Mouse (Mus musculus): ENCODE data around the gene Scp2. TPM values are rescaled to one million over a fixed set of nuclear protein-coding genes. Genes with fewer than 3 reads are reported as not detected.

The Scp2 gene
- polyA plus RNA-seq, 1 experiment from 2014 or later: 207 TPM

DNA sequence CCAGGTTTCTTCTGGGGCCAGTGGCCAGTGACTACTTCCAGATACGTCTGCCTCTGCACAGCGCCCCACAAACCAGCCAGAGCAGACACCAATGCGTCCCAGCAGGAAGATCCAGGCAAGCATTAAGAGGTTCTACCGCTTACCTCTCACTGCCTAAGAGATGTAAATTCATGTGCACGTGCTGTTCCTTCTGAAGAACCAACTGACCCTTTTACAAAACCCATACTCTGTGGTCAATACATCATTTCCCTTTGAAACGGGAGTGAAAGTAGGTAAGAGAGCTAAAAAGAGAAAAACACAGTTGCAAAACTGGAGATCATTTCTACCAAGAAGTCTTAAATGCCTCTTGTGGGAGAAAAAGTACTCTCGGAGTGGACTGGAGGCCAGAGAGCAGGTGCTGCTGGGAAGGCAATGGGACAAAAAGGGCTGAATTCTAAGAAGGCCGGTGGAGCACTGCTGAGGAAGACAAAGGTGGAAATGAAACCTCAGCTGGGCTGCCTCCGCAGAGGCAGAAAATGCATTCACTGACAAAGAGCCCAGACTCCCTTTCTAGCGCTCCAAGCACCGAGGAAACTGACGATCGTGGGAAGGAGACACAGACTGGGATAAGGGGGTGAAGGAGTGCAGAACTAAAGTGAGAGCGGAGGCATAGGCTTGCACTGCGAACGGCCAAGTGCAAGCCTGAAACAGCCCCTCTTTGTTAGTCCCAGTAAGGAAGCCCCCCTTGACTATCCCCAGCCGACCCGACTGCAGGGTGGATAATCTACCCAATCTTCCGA is 85.0 kb downstream of the Scp2 start:
- Histone ChIP-seq H3K9me3 (ENCODE audit: control insufficient read depth, low read length) (no peaks in the 10 kb centered on the region), H3K4me2 (ENCODE audit: low read length) (no peak overlapping the region), H3K27ac (replicated peaks in 1 of 2; ENCODE audit: control insufficient read depth in 1 of 2, insufficient read depth in 1 of 2, low read depth in 2 of 2, low read length in 2 of 2) (no peak overlapping the region), H3K9ac (ENCODE audit: low read length) (no peak overlapping the region), H3K36me3 (ENCODE audit: control insufficient read depth, insufficient read depth, low read length) (peaks cover 58% of the 10 kb centered on the region), H3K4me3 (ENCODE audit: control insufficient read depth in 1 of 2, insufficient read depth in 1 of 2, low read depth in 1 of 2, low read length in 2 of 2) (no peak overlapping the region), H3K4me1 (ENCODE audit: control insufficient read depth in 2 of 2, insufficient read depth in 2 of 2, low read length in 2 of 2) (0 out of 4 replicates have a peak, but pooled peaks cover 2 to 5% of the 10 kb centered on the region in 2 experiments), H3K27me3 (ENCODE audit: control insufficient read depth, insufficient read depth, low read length) (no peaks in the 10 kb centered on the region)
- 79% methylated on average over 19 of the region's 19 CpGs for WGBS
- no peak for ATAC-seq (ENCODE audit: insufficient number of reproducible peaks, insufficient read depth, low FRiP score, low read depth)

DNA sequence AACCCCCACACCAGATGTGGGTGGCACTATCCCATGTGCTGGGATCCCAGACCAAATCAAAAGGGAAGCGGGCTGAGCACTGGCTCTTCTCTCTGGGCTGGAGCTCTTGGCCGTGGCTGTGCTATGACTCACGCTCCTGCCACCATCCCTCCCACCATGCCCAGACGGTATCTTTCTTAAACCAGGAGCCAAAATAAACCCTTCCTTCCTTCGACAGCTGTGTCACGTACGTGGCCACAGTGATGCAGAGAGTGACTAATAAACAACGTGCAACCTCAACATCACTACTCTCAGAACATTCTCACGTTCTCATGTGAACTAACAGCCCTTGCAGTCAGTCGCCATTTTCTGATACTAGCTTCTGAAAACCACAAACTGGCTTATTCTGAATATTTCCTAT is 86.6 kb downstream of the Scp2 start:
- H3K9me3 ChIP-seq (ENCODE audit: control insufficient read depth, low read length): no peaks in the 10 kb centered on the region
- H3K36me3 ChIP-seq (ENCODE audit: control insufficient read depth, insufficient read depth, low read length): peaks cover 61% of the 10 kb centered on the region
- peak; percentile 66; the same call in 1 of the 2 replicates for ATAC-seq (ENCODE audit: insufficient number of reproducible peaks, insufficient read depth, low FRiP score, low read depth)
- H3K4me2 ChIP-seq (ENCODE audit: low read length): no peak overlapping the region
- WGBS: 40% methylated on average over 10 of the region's 10 CpGs
- peaks cover 2 to 9% of the 10 kb centered on the region in 2 experiments; a peak in 2 of 4 replicates for H3K4me1 ChIP-seq (ENCODE audit: control insufficient read depth in 2 of 2, insufficient read depth in 2 of 2, low read length in 2 of 2)
- no peak overlapping the region for H3K9ac ChIP-seq (ENCODE audit: low read length)
- H3K27me3 ChIP-seq (ENCODE audit: control insufficient read depth, insufficient read depth, low read length): no peaks in the 10 kb centered on the region
- no peak overlapping the region for H3K4me3 ChIP-seq (ENCODE audit: control insufficient read depth in 1 of 2, insufficient read depth in 1 of 2, low read depth in 1 of 2, low read length in 2 of 2)
- 0 out of 4 replicates have a peak overlapping the region, but pooled peaks of 1 of the 2 experiments have one; percentile 53 for H3K27ac ChIP-seq (replicated peaks in 1 of 2; ENCODE audit: control insufficient read depth in 1 of 2, insufficient read depth in 1 of 2, low read depth in 2 of 2, low read length in 2 of 2)

DNA sequence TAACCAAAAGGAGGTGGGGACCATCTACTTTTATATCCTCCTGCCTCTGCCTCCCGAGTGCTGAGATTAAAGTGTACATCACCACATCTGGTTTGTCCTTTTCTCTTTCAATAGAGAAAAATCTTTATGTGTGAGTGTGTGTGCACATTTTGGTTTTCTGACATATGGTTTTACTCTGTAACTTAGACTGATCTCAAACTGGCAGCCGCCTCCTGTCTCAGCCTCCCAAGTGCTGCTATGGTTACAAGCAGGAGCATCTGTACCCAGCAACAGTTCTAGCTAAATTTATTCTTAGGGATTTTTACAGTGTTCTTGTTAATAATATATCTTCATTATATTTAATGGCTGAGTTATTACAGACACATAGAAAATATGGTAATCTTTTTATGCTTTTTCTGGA is 87.6 kb downstream of the Scp2 start:
- peaks cover 4 to 18% of the 10 kb centered on the region in 2 experiments; a peak in 3 of 4 replicates for H3K4me1 ChIP-seq (ENCODE audit: control insufficient read depth in 2 of 2, insufficient read depth in 2 of 2, low read length in 2 of 2)
- H3K4me2 ChIP-seq (ENCODE audit: low read length): no peak overlapping the region
- no peaks in the 10 kb centered on the region for H3K9me3 ChIP-seq (ENCODE audit: control insufficient read depth, low read length)
- WGBS: 92% methylated on average over 2 of the region's 2 CpGs
- no peaks in the 10 kb centered on the region for H3K27me3 ChIP-seq (ENCODE audit: control insufficient read depth, insufficient read depth, low read length)
- peaks cover 57% of the 10 kb centered on the region for H3K36me3 ChIP-seq (ENCODE audit: control insufficient read depth, insufficient read depth, low read length)
- ATAC-seq (ENCODE audit: insufficient number of reproducible peaks, insufficient read depth, low FRiP score, low read depth): no peak
- no peak overlapping the region for H3K9ac ChIP-seq (ENCODE audit: low read length)
- H3K4me3 ChIP-seq (ENCODE audit: control insufficient read depth in 1 of 2, insufficient read depth in 1 of 2, low read depth in 1 of 2, low read length in 2 of 2): no peak overlapping the region
- no peak overlapping the region for H3K27ac ChIP-seq (replicated peaks in 1 of 2; ENCODE audit: control insufficient read depth in 1 of 2, insufficient read depth in 1 of 2, low read depth in 2 of 2, low read length in 2 of 2)

DNA sequence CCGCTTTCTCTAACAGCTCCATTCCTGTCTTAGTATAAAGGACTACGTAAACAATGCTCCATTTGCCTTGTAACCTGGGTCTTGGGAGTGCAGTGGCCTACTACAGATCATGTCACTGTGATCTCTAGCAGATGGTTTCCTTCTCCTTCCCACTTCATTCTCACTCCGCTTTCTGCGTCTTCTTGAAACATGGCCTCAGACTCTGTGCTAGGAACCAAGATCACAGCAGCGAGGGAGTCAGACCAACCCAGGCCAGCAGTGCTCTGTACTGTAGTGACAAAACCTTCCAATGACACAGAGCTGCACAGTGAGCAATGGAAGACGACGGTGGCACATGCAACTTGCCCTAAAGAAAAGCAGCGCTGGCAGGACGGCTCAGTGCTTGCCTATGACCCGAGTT is 88.9 kb downstream of the Scp2 start:
- ATAC-seq (ENCODE audit: insufficient number of reproducible peaks, insufficient read depth, low FRiP score, low read depth): no peak
- WGBS: 89% methylated on average over 10 of the region's 10 CpGs
- peaks cover 59% of the 10 kb centered on the region for H3K36me3 ChIP-seq (ENCODE audit: control insufficient read depth, insufficient read depth, low read length)

DNA sequence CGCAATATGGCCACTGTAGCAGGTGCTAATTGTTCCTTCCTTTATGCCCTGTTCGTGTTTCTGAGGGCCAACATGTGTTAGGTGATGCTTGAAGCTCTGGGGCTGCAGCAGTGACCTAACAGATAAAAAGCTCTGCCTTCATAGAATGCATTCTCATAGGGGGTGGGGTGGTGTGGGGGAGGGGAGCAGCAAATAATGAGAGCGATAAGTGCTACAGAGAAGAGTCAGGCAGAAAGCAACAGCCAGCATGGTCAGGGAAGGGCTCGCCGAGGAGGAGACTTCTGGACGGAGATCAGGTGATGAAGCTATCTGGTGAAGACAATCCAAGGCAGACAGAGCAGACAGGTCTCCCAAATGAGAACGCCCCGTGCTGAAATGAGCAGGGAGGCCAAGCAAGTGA is 92.1 kb downstream of the Scp2 start:
- Histone ChIP-seq H3K4me2 (ENCODE audit: low read length) (no peak overlapping the region), H3K27ac (replicated peaks in 1 of 2; ENCODE audit: control insufficient read depth in 1 of 2, insufficient read depth in 1 of 2, low read depth in 2 of 2, low read length in 2 of 2) (peak overlapping the region in 1 of 2 experiments; percentile 14; a peak in 1 of 4 replicates), H3K4me3 (ENCODE audit: control insufficient read depth in 1 of 2, insufficient read depth in 1 of 2, low read depth in 1 of 2, low read length in 2 of 2) (no peak overlapping the region), H3K4me1 (ENCODE audit: control insufficient read depth in 2 of 2, insufficient read depth in 2 of 2, low read length in 2 of 2) (peaks cover 3 to 13% of the 10 kb centered on the region in 2 experiments; a peak in 3 of 4 replicates), H3K36me3 (ENCODE audit: control insufficient read depth, insufficient read depth, low read length) (peaks cover 68% of the 10 kb centered on the region), H3K27me3 (ENCODE audit: control insufficient read depth, insufficient read depth, low read length) (no peaks in the 10 kb centered on the region), H3K9me3 (ENCODE audit: control insufficient read depth, low read length) (no peaks in the 10 kb centered on the region), H3K9ac (ENCODE audit: low read length) (no peak overlapping the region; the same call in 1 of the 2 replicates)
- 37% methylated on average over 8 of the region's 8 CpGs for WGBS
- no peak for ATAC-seq (ENCODE audit: insufficient number of reproducible peaks, insufficient read depth, low FRiP score, low read depth)

More for the DNA sequence above, 88.9 kb downstream of the Scp2 start:
- no peak overlapping the region for H3K27ac ChIP-seq (replicated peaks in 1 of 2; ENCODE audit: control insufficient read depth in 1 of 2, insufficient read depth in 1 of 2, low read depth in 2 of 2, low read length in 2 of 2)
- H3K9ac ChIP-seq (ENCODE audit: low read length): no peak overlapping the region
- no peaks in the 10 kb centered on the region for H3K27me3 ChIP-seq (ENCODE audit: control insufficient read depth, insufficient read depth, low read length)
- H3K4me3 ChIP-seq (ENCODE audit: control insufficient read depth in 1 of 2, insufficient read depth in 1 of 2, low read depth in 1 of 2, low read length in 2 of 2): no peak overlapping the region
- H3K9me3 ChIP-seq (ENCODE audit: control insufficient read depth, low read length): no peaks in the 10 kb centered on the region
- H3K4me1 ChIP-seq (ENCODE audit: control insufficient read depth in 2 of 2, insufficient read depth in 2 of 2, low read length in 2 of 2): peaks cover 4 to 18% of the 10 kb centered on the region in 2 experiments; a peak in 3 of 4 replicates
- H3K4me2 ChIP-seq (ENCODE audit: low read length): no peak overlapping the region

DNA sequence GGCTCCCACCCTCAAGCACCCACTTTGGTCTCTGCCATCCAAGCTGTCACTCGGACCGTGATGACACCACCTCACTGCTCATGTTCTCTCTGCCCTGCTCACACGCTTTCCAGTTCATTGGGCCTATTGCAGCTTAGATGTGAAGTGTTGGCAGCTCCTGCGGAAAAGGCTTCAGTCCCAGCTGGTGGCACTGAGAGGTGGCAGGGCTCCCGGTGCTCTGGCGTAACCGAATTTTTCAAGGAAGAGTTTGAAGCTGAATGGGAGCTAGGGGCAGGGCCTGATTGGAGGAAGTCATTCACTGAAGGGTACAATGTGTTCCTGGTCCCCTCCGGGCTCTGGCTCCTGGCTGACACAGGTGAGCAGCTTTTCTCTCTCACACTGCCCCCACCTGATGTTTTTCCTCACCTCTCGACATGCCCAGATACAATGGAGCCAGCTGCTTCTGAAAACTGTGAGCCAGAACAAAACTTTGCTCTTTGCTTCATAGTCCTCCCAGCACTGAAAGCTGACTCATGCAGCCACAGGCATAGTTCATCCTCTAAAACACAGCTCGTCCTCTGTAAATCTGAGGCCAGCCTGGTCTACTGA is 93.0 kb downstream of the Scp2 start:
- WGBS: 70% methylated on average over 10 of the region's 10 CpGs
- peaks cover 74% of the 10 kb centered on the region for H3K36me3 ChIP-seq (ENCODE audit: control insufficient read depth, insufficient read depth, low read length)
- ATAC-seq (ENCODE audit: insufficient number of reproducible peaks, insufficient read depth, low FRiP score, low read depth): no peak

DNA sequence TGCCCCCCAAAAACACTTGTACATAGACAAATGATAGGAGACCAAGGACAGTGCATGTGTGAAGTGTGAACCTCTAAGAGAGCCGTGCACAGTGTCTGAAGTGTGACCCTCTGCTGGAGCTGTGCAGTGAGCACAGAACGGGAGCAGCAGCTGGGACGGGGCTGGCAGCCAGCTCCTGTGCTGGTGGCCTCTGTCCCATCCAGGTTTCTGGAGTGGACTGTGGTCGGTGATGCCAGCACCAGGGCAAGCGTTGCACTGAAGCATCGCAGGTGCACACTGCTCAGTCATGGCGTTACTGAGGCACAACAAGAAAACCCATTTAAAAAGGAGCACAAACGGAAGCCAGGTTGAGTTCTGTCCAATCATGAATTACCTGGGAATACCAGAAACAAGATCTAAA is 98.7 kb downstream of the Scp2 start:
- Histone ChIP-seq H3K36me3 (ENCODE audit: control insufficient read depth, insufficient read depth, low read length) (peaks cover 72% of the 10 kb centered on the region), H3K4me3 (ENCODE audit: control insufficient read depth in 1 of 2, insufficient read depth in 1 of 2, low read depth in 1 of 2, low read length in 2 of 2) (no peak overlapping the region), H3K27me3 (ENCODE audit: control insufficient read depth, insufficient read depth, low read length) (no peaks in the 10 kb centered on the region), H3K9me3 (ENCODE audit: control insufficient read depth, low read length) (no peaks in the 10 kb centered on the region), H3K4me1 (ENCODE audit: control insufficient read depth in 2 of 2, insufficient read depth in 2 of 2, low read length in 2 of 2) (peaks cover 4 to 5% of the 10 kb centered on the region in 2 experiments; a peak in 3 of 4 replicates), H3K4me2 (ENCODE audit: low read length) (no peak overlapping the region), H3K9ac (ENCODE audit: low read length) (no peak overlapping the region), H3K27ac (replicated peaks in 1 of 2; ENCODE audit: control insufficient read depth in 1 of 2, insufficient read depth in 1 of 2, low read depth in 2 of 2, low read length in 2 of 2) (no peak overlapping the region)
- ATAC-seq (ENCODE audit: insufficient number of reproducible peaks, insufficient read depth, low FRiP score, low read depth): no peak
- WGBS: 71% methylated on average over 8 of the region's 8 CpGs

More for the DNA sequence above, 93.0 kb downstream of the Scp2 start:
- no peaks in the 10 kb centered on the region for H3K9me3 ChIP-seq (ENCODE audit: control insufficient read depth, low read length)
- no peak overlapping the region for H3K4me3 ChIP-seq (ENCODE audit: control insufficient read depth in 1 of 2, insufficient read depth in 1 of 2, low read depth in 1 of 2, low read length in 2 of 2)
- H3K9ac ChIP-seq (ENCODE audit: low read length): no peak overlapping the region
- H3K27me3 ChIP-seq (ENCODE audit: control insufficient read depth, insufficient read depth, low read length): no peaks in the 10 kb centered on the region
- H3K4me2 ChIP-seq (ENCODE audit: low read length): no peak overlapping the region
- peaks cover 3 to 13% of the 10 kb centered on the region in 2 experiments; a peak in 3 of 4 replicates for H3K4me1 ChIP-seq (ENCODE audit: control insufficient read depth in 2 of 2, insufficient read depth in 2 of 2, low read length in 2 of 2)
- H3K27ac ChIP-seq (replicated peaks in 1 of 2; ENCODE audit: control insufficient read depth in 1 of 2, insufficient read depth in 1 of 2, low read depth in 2 of 2, low read length in 2 of 2): no peak overlapping the region

Measured in heart, embryonic 14.5 days (tissue).